Mouse (Mus musculus) liver, adult 2 months (tissue): ENCODE measurements around the gene Cd40.

Experiments
- CTCF ChIP-seq: fragments of 200-500 bp; IDR thresholded peaks from 2 replicates; pipeline ENCODE4 v1.5.1; 2011; ENCODE audit warnings: low read depth, low read length, control low read depth
- POLR2A ChIP-seq: fragments of 200-500 bp; IDR thresholded peaks from 2 replicates; pipeline ENCODE4 v1.6.1; 2011; ENCODE audit warnings: low read length, control low read depth; ENCODE audit not compliant: insufficient read depth; ENCODE audit errors: extremely low read depth

DNA sequence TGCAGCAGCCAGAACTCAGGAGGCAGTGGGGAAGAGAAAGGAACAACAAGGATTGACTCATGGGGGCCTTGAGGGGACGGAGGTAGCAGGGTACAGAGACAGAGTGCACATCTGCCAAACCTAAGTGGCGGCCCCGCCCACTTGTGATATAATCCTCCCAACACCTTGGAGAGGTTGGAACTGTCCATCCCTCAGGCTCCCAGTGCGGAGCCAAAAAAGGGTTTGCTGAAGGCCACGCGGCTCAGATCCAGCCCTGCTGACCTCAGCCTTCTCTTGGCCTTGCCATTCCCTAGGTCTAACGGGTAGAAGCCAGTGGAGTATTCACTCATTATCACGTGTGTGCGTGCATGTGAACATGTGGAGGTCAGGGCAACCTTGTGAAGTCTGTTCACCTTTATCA is 25.2 kb downstream of the Cd40 start:
- no peak for TF ChIP-seq CTCF
- TF ChIP-seq POLR2A: no peak
